Mouse (Mus musculus) layer of hippocampus, adult 2 months (tissue): ENCODE data around the gene Tshz2. TPM values are rescaled to one million over a fixed set of nuclear protein-coding genes. Genes with fewer than 3 reads are reported as not detected.

Experiments used
- DNase-seq, 2 experiments: peaks; one replicate each; pipeline ENCODE4 v3.0.0; 2022; ENCODE audit warnings: low spot score in 2 of 2
- H3K27ac ChIP-seq: fragments of 200-600 bp; 2 replicates; pipeline ENCODE4 v1.8.1; 2022
- H3K4me3 ChIP-seq: fragments of 200-600 bp; 2 replicates; pipeline ENCODE4 v1.8.1; 2022; ENCODE audit warnings: mild to moderate bottlenecking
- CTCF ChIP-seq: fragments of 200-600 bp; conservative IDR thresholded peaks from 2 replicates; pipeline ENCODE4 v1.8.1; 2022; ENCODE audit warnings: antibody characterized with exemption, mild to moderate bottlenecking, moderate library complexity
- total RNA-seq, 2 experiments: library from RNA; stranded (reverse); gene quantifications; 2 replicates each; pipeline ENCODE4 v1.2.3; 2021

Tshz2 gene
- total RNA-seq, 2 experiments from 2014 or later: 25.1 to 33.5 TPM

DNA sequence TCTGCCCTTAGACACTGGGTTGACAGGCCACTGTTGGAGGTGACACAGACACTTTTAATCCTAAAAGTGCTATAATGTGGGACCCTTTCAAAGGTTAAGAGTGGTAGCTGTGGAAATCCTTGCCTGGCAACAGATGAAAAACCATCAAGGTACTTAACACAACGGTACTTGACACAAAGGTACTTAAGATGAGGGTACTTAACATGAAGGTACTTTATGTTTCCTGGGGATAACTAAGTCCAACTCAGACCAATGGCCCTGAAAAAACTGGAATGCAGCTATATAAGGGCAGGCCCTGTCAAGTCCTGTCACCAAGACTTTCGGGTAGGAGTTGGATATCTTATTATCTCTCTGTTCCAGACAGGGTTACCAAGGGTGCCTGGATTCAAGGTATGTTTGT lies 320.2 kb downstream of the Tshz2 start:
- no peak for TF ChIP-seq CTCF
- no peak for DNase-seq

DNA sequence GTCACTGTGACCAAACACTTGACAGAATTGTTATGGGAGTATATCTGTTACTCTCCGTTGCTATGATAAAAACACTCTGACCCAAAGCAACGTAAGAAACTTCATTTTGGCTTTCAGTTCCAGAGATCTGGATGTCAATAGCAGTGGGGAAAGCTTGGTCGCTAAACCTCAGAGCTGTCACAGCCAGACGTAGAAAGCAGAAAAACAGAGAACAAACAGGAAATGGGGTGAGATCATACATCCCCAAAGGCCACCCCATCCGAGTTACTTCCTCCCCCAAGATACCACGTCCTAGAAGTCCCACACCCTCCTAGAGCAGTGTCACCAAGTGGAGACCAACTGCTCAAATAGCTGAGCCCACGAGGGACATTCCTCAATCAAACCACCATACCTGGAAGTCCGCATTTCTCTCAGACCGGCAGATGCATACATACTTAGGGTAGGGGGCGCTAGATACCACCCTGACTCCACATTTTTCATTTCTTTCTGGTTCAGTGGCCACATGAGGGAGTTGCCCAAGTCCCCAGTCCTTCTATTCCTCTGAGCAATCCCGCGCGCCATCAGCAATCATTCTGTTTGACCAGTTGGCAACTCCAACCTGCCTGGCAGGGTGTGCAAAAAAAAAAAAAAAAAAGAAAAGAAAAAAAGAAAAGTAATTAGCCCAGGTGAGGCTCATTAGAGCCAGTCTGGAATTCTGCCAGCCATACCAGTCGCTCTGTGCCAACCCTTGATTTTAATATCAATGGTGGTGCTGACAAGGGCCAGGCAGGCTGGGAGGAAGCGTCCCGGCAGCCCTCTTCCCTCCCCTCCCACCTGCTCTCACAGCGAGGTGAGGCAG lies 326.1 kb downstream of the Tshz2 start:
- peak; percentile 52 for TF ChIP-seq CTCF
- H3K4me3 ChIP-seq: no peak overlapping the region
- no peak for DNase-seq
- H3K27ac ChIP-seq: no peak overlapping the region

More for the DNA sequence above, 320.2 kb downstream of the Tshz2 start:
- H3K27ac ChIP-seq: no peak overlapping the region
- H3K4me3 ChIP-seq: no peak overlapping the region

DNA sequence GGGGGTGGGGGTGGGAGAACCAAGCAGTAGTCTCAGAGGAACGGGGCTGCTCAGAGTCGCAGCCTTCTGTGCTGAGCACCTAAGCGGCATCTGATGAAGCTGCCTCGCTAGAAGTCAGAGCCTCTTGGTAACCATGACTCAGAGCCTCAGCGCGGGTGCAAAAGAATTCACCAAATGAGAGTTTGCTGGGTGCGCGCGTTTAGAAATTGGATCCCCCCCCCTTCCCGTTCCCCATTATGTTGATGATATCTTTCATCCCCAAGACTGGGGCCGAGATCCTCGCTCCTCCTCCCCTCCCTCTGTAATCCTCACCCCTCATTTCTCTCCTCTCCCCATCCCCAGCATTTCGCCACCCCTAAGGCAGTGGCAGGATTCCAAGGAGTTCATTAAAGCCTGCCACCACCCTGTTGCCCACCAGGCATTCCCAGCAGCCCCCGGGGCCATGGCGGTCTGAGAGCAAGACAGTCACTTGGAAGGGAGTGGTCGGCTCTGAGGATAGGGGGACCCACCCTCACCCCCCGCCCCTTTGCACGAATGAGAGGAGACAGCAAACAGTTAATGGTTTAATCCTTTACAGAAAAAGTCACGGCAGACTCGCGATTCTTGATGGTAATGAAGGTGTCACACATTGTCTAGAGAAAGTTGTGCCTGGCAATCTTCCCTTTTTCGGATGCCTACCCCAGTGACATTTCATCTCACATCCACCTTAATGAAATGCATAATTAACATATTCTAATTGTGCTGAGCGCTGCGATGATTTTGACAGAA lies 328.8 kb downstream of the Tshz2 start:
- DNase-seq: peak in 1 of 2 experiments; percentile 10
- H3K4me3 ChIP-seq: no peak overlapping the region; the same call in 1 of the 2 replicates
- TF ChIP-seq CTCF: no peak
- no peak overlapping the region for H3K27ac ChIP-seq

DNA sequence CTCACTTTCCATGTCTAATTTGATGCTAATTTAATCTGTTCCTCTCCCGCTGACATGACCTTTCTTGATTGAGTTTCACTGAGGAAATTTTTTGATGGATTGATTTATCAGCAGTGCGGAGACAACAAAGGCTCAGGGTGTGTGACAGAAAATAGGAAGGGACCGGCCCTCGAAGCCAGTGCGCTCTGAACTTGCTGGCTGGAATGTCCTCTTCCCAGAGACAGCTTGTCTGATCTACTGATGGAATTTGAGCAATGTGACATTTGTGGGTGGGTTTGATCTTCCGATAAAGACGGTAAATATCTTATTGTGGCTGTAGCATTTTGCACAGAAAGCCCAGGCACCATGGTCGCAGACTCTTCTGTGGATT lies 329.4 kb downstream of the Tshz2 start:
- Histone ChIP-seq H3K4me3 (no peak overlapping the region), H3K27ac (no peak overlapping the region)
- no peak for DNase-seq
- no peak for TF ChIP-seq CTCF

DNA sequence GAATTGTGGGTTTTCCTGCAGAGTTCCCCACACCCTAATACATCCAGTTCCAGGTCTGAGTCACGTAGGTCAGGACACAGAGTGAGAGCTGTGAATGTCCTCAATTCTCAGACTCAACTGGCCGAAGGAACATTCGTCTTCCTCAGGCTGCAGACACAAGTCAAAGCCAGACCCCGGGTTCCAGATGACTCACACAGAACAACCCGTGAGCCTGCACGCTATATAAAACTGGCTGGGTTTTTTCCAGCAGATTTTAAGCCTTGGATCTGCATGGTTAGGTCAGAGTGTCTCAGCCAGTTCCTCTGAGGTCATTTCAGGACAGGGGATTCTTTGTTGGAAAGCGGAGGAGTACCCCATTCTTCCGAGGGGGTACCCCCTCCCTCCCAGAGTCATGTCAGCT lies 330.0 kb downstream of the Tshz2 start:
- Histone ChIP-seq H3K4me3 (no peak overlapping the region), H3K27ac (no peak overlapping the region)
- DNase-seq: no peak
- TF ChIP-seq CTCF: no peak

DNA sequence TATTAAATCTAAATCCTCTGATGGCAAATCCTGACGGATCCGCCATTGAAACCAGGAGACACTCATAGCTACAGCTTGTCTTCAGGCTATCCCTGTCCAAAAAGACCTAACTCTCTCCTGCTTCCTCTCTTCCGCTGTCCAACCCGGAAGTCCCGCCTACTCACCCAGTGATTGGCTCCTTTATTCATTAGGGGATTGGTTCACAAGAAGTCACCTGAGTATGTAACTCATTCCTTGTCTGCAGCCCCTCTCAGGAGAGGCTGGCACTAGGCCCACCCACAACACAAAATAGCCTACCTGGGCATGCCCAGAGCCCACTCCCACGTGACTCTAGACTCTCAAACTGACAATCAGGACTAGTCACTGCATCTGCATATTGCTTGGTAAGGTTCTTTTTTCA lies 337.7 kb downstream of the Tshz2 start:
- no peak for DNase-seq
- no peak overlapping the region for H3K4me3 ChIP-seq
- H3K27ac ChIP-seq: no peak overlapping the region
- TF ChIP-seq CTCF: no peak

DNA sequence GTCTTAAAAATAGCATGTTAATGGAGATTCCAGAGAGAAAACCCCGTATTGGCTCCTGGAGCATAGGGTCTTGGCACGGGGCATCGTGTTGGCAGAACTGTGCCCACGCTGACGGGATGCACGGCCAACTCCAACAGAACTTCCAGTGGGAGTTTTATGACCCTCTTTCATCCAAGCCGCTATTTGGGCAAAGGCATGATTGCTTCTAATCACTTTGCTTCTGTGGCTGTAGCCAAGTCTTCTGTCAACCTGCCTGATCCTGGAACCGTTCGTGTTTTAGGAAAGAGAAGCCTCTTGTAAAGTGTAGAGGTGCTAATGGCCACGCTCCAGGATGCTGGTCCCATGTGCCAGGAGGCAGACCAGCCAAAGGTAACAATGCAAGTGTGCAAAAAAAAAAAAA lies 350.1 kb downstream of the Tshz2 start:
- no peak for TF ChIP-seq CTCF
- DNase-seq: no peak
- Histone ChIP-seq H3K4me3 (no peak overlapping the region), H3K27ac (no peak overlapping the region)

DNA sequence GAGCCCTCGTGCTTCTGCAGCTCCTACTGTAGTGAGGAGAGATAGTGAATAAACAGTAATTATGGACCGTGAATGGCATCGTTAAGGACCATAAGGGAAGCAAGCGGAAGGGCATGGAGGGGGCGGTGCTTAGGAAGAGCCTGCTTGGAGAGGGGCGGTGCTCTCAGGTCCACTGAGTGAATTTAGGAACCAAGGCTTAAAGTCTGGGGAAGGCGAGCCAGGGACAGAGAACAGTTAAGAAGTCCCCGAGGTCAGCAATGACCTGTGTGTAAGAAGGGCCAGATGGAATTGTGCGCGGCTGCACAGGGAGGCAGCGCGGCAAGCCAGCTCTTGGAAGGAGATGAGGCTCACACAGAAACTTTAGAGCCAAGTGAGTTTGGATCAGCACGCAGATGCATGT lies 354.4 kb downstream of the Tshz2 start:
- no peak for TF ChIP-seq CTCF

DNA sequence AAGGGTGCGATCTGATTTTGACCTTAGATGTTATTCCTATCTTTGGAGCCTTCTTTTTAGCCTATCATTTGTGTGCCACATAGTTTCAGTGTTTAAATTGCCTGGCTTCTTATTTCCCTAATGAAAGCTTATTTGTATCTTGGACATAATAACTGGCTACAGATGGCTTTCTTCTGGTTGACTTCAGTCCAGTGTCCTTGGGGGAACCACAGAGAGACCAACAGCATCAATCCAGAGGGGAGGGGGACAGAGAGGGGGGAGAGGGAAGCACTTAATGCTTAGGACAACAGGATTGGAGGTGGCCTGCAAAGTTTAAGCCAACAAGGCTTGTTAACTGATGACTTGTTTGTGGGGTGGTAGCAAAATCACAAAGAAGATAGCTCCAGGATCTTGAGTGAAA lies 356.4 kb downstream of the Tshz2 start:
- DNase-seq: no peak
- Histone ChIP-seq H3K4me3 (no peak overlapping the region), H3K27ac (no peak overlapping the region)
- no peak for TF ChIP-seq CTCF

More for the DNA sequence above, 354.4 kb downstream of the Tshz2 start:
- Histone ChIP-seq H3K27ac (no peak overlapping the region), H3K4me3 (no peak overlapping the region)
- DNase-seq: no peak

DNA sequence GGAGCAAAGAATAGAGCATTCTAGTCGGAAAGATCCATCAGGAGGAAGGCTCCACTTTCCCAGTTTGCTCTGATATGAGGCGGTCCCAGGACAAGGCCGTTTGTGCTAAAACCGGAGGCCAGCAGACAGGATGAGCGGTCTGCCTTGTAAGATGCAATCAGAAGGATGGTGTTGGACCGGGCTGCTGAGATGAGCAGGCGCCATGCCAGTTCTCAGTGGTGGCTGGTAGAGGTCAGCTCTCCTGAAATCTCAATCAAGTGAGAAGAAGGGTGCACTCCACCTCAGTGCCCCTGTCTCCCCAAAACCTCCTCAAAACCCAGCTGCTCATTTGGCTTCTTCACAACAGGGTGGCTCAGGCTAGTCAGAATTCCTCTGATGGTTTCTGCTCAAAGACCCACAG lies 358.2 kb downstream of the Tshz2 start:
- Histone ChIP-seq H3K27ac (no peak overlapping the region), H3K4me3 (no peak overlapping the region)
- TF ChIP-seq CTCF: no peak
- DNase-seq: no peak

DNA sequence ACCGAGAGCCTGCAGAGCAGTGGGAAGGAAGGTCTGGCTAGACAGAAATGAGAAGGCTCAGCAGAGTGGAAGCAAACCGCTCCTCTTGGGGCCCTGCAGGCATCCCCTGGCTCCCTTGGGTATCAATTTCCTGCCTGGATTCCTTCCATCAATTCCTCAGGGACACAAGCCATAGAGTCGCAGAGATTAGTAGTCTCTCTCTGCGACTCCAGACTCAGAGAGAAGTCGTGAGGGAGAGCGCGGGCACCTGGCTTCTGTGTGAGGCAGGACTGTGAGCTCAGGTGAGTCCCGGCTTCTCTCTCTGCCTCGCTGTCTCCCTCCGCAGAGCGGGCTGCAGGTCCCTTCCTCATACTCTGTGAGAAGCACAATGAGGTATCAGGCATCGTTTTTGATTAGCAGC lies 363.2 kb downstream of the Tshz2 start:
- no peak for TF ChIP-seq CTCF
- no peak overlapping the region for H3K4me3 ChIP-seq
- no peak for DNase-seq
- no peak overlapping the region for H3K27ac ChIP-seq

DNA sequence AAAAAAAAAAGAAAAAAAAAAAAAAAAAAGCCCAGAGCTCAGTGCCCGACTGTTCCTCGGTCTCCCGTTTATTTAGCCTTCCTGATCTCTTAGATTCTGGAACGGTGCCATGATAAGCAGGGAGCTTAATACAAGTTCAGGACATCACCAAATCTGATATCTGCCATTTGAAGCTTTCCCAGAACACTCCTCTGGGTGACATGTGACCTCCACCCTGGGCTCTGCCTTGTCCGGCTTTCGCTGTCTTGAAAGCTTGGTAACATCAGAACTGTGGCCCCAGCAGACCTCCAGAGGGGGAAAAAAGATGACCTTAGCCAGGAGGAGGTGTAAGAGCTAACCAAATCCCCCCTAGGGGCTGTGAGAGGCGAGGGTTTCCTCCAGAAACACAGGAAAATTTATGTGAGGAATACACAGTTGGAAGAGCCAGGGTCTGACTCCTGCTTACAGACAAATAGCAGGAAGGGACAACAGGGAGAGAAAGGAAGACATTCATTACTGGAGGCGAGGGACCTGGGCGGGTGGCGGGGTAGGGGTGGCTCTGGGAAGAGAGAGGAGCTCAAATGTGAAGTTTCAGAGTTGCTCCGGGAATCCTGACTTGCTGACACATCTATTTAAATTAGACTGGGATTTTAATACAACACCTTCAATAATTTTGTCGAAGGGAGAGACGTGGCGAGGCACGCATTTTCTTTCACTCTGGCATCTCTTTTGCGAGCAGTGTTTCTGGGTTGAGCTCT lies 363.9 kb downstream of the Tshz2 start:
- TF ChIP-seq CTCF: no peak
- Histone ChIP-seq H3K4me3 (no peak overlapping the region), H3K27ac (no peak overlapping the region)
- DNase-seq: no peak

DNA sequence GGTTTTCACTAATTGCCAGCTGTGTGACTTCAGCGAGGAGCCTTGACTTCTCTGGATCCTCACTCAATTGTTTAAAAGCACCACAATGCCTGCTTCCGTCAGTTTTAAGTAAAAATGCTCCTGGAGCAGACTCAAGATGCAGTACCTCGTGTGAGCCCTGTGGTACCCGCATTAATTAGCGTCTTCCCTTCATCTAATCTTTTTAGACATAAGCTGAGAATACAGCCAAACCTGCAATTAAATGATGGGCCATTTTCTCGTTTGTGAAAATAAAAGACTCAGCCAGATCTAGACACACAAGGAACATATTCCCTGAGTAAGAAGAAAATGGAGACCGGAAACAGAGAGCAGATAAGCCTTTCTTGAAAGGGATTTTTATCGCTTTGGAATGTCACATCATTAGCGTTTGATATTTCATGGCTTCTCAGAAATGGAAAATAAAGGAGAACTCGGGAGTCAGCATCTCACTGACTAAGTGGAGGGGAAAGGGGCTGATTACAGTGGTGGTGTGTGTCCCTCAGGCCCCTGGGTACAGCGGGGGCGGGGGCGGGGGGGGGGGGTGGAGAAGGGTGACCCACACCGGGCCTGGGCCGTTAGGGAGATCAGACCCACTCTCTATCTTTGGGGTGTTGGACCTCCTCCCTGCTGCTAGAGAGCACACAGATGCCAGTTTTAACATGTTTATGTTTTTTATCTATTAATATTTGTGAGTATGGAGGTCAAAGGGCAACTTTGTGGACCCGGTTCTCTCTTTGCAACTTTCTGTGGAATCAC lies 364.6 kb downstream of the Tshz2 start:
- TF ChIP-seq CTCF: no peak
- Histone ChIP-seq H3K27ac (no peak overlapping the region), H3K4me3 (no peak overlapping the region)
- no peak for DNase-seq
